Mouse (Mus musculus): ENCODE measurements around the gene H2-Q6.

GRCm38 (mm10) chr17:35379729-35380451 lies 44.8 kb upstream of the H2-Q6 start:
- TF ChIP-seq GATA1 (IDR thresholded peaks at IDR 0.05; ENCODE audit: borderline replicate concordance, low read length) (no peak), FLI1 (IDR thresholded peaks at IDR 0.05; ENCODE audit: low read length) (no peak)

All from megakaryocyte, embryonic 14.5 days (primary cell).